Mouse (Mus musculus): ENCODE data around the gene Tmem253.

DNA sequence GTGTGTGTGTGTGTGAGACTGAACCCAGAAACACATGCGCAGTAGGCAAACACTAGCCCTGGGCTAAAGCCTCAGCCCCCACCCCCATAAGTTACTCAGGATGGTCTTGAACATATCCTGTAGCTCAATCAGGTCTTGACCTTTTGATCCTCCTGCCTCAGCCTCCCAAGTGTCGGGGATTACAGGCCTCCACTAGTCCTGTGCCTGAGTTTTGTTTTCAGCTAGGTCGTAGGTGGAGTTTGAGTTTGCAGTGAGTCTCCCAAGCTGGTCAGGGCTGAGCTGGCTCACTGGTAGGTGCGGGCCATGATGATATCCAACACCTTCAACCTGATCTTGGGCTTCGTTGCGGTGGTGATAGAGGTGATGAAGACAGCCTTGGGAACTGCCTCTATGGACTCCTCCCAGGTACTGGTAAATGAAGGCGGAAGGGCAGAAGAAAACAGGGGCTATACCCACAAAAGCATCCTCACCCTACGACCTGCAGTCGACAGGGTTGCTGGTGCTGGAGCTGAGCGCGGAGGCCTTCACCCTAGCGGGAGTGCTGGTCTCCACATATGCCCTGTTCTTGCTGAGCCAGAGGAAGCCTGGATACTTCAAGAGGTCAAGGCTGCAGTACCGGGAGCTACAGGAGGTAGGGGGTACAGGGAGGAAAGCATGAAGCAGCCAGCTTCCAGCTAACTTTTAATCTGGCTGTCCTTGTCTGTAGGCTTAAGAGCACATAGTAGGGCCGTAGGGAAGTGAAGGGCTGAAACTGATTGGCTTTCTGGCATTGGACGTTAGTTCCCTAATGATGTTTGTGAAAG is 3.0 kb downstream of the Tmem253 start:
- TF ChIP-seq CTCF (IDR thresholded peaks at IDR 0.05) (peak; percentile 20), EP300 (IDR thresholded peaks at IDR 0.05) (no peak)
